Mouse (Mus musculus) myocyte (in vitro differentiated cells): ENCODE measurements around the gene Edn3.

Source experiments
- E2F4 ChIP-seq: IDR thresholded peaks from one replicate; pipeline ENCODE4 v1.6.1; 2011; ENCODE audit warnings: mild to moderate bottlenecking, control low read depth, moderate library complexity; ENCODE audit not compliant: insufficient read depth
- MAX ChIP-seq: IDR thresholded peaks from one replicate; pipeline ENCODE4 v1.6.1; 2011; ENCODE audit warnings: low read depth, mild to moderate bottlenecking, control low read depth
- POLR2A ChIP-seq: IDR thresholded peaks from one replicate; pipeline ENCODE4 v1.6.1; 2011; ENCODE audit warnings: low read depth, mild to moderate bottlenecking, control low read depth, moderate library complexity; ENCODE audit not compliant: insufficient read length

DNA sequence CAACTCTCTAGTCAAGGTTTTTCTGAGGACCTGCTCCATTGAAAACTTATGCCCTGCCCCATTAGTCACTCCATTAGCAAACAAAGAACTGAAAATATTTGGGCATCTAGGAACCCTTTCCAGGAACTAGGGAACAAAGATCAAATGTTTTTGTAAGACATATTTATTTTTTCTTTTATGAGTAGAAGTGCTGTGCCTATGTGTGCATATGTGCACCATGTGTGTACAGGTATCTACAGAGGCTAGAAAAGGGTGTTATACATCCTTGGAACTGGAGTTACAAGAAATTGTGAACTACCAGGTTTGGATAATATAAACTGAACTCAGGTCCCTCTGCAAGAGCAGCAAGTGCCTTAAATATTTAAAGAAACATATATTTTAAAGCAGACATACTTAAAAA, 28.4 kb downstream of the Edn3 start:
- TF ChIP-seq POLR2A (no peak), MAX (no peak), E2F4 (no peak)
